Mouse (Mus musculus): ENCODE data around the gene Rfx2.

DNA sequence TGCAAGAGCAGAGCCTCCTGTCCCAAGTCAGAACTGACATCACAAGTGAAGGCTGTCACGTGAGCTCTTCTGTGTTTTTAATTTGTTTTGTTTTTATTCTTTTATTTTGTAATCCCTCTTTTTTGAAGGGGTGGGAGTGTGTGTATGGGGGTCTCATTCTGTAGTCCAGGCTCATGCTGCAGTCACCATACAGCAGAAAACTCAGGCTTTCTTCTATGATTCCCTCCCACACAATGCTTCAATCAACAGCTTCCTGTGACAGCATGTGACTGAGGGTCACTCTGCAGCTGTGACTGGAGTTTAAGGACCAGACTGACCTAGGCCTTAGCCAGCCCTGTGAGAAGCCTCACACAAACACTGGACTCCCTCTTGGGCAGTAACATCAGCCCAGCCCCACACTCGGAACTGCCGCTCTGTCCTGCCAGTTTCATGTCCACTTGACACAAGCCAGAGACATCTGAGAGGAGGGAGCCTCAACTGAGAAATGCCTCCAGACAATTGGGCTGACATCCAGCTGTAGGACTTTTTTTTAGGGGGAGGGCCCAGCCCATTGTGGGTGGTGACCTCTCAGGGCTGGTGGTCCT is 51.9 kb downstream of the Rfx2 start:
- TF ChIP-seq GATA1 (IDR thresholded peaks at IDR 0.05; ENCODE audit: borderline replicate concordance, low read length) (no peak), FLI1 (IDR thresholded peaks at IDR 0.05; ENCODE audit: low read length) (no peak)
